Mouse (Mus musculus) heart, postnatal 0 days (tissue): ENCODE results near the gene Hmgb4.

Source experiments
- CTCF ChIP-seq: IDR thresholded peaks from 2 replicates; pipeline ENCODE4 v1.5.1; 2016; ENCODE audit warnings: antibody characterized with exemption, control low read depth, low read depth
- EP300 ChIP-seq: IDR thresholded peaks from 2 replicates; pipeline ENCODE4 v1.6.1; 2016; ENCODE audit warnings: antibody characterized with exemption, low read depth

DNA sequence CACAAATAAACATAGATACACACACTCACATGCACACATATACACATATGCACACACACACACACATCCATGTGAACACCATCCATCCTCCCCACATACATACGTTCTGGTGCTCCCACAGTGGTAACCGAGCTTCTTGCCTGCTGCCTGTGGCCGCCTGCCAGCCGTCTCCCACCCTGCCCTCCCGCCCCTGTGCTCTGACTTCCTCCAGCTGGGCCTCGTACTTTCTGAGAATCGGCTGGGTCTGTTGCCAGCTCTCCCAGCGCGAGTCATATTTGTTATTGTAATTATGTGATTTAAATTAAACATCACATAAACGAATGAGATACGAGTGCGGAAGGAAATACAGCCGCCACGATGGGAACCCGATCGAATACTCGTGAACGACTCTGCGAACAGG lies 10.2 kb upstream of the Hmgb4 start:
- TF ChIP-seq CTCF (no peak), EP300 (no peak)
